Mouse (Mus musculus) CH12.LX (cell line): ENCODE data around the gene Prkar1b. TPM values are rescaled to one million over a fixed set of nuclear protein-coding genes. Genes with fewer than 3 reads are reported as not detected.

Experiments used
- DNase-seq: peaks from one replicate; pipeline ENCODE4 v3.0.0-alpha.2; 2013; ENCODE audit errors: extremely low read depth
- H3K27ac ChIP-seq: 2 replicates; pipeline ENCODE4 v1.5.1; 2012; ENCODE audit warnings: low read depth, mild to moderate bottlenecking, control low read depth, moderate library complexity; ENCODE audit not compliant: insufficient read depth
- H3K27me3 ChIP-seq: replicated peaks from 2 replicates; pipeline ENCODE3; 2012; ENCODE audit warnings: inconsistent platforms
- H3K36me3 ChIP-seq, 2 experiments: replicated peaks in 1 of 2; 2 replicates each; pipeline versions ENCODE3 to v1.6.1; 2012; ENCODE audit warnings: inconsistent platforms in 1 of 2, low read length in 1 of 2, mild to moderate bottlenecking in 1 of 2, mixed read lengths in 1 of 2, moderate library complexity in 1 of 2; ENCODE audit not compliant: control insufficient read depth in 1 of 2, insufficient read depth in 1 of 2
- H3K4me1 ChIP-seq, 2 experiments: 2 replicates each; pipeline ENCODE4 v1.6.1; 2012; ENCODE audit warnings: inconsistent platforms in 1 of 2, moderate library complexity in 1 of 2; ENCODE audit not compliant: insufficient read depth in 2 of 2, control insufficient read depth in 1 of 2
- H3K4me2 ChIP-seq: 2 replicates; pipeline ENCODE4 v1.6.1; 2012; ENCODE audit warnings: low read depth, mild to moderate bottlenecking, control low read depth; ENCODE audit not compliant: poor library complexity, insufficient read depth, severe bottlenecking
- H3K4me3 ChIP-seq, 3 experiments: fragments of 150-350 bp in 1 of 3; sonication (generic) in 1 of 3; replicated peaks in 1 of 3; 2 replicates each; pipeline versions ENCODE3 to v1.5.1; 2011 to 2012; ENCODE audit warnings: low read depth in 2 of 3, low read length in 2 of 3, mild to moderate bottlenecking in 2 of 3, moderate library complexity in 2 of 3, control low read depth in 1 of 3, improper control_type of control experiment in 1 of 3, inconsistent platforms in 1 of 3, mixed read lengths in 1 of 3; ENCODE audit not compliant: poor library complexity in 1 of 3
- H3K79me2 ChIP-seq: replicated peaks from 2 replicates; pipeline ENCODE4 v1.6.1; 2012; ENCODE audit warnings: mild to moderate bottlenecking, moderate library complexity; ENCODE audit not compliant: control insufficient read depth, poor library complexity, insufficient read depth, severe bottlenecking; ENCODE audit errors: extremely low read depth
- H3K9ac ChIP-seq: 2 replicates; pipeline ENCODE4 v1.6.1; 2012; ENCODE audit warnings: low read depth, mild to moderate bottlenecking, control low read depth, moderate library complexity; ENCODE audit not compliant: insufficient read depth
- H3K9me3 ChIP-seq: replicated peaks from 2 replicates; pipeline ENCODE3; 2012; ENCODE audit warnings: low read length, inconsistent platforms, mixed read lengths
- CHD2 ChIP-seq: IDR thresholded peaks from 2 replicates; pipeline ENCODE4 v1.6.1; 2011; ENCODE audit warnings: low read length, improper control_type of control experiment
- EP300 ChIP-seq: IDR thresholded peaks from 2 replicates; pipeline ENCODE4 v1.6.1; 2011; ENCODE audit warnings: low read length, improper control_type of control experiment
- ETS1 ChIP-seq: conservative IDR thresholded peaks from 2 replicates; pipeline ENCODE4 v1.6.1; 2012; ENCODE audit warnings: low read depth, mild to moderate bottlenecking, inconsistent platforms, low read length, improper control_type of control experiment, moderate library complexity
- HCFC1 ChIP-seq: IDR thresholded peaks from 2 replicates; pipeline ENCODE4 v1.6.1; 2012; ENCODE audit warnings: low read depth, mild to moderate bottlenecking, inconsistent platforms, low read length, improper control_type of control experiment
- IRF4 ChIP-seq: IDR thresholded peaks from 2 replicates; pipeline ENCODE4 v1.6.1; 2014; ENCODE audit warnings: low read depth, mild to moderate bottlenecking, inconsistent platforms, low read length, improper control_type of control experiment
- MAX ChIP-seq: IDR thresholded peaks from 2 replicates; pipeline ENCODE4 v1.6.1; 2011; ENCODE audit warnings: low read length, improper control_type of control experiment
- MEF2A ChIP-seq: IDR thresholded peaks from 2 replicates; pipeline ENCODE4 v1.6.1; 2014; ENCODE audit warnings: low read depth, mild to moderate bottlenecking, inconsistent platforms, low read length, improper control_type of control experiment, borderline replicate concordance
- MXI1 ChIP-seq: IDR thresholded peaks from 2 replicates; pipeline ENCODE4 v1.6.1; 2011; ENCODE audit warnings: mild to moderate bottlenecking, low read depth, low read length, improper control_type of control experiment
- NELFE ChIP-seq: IDR thresholded peaks from 2 replicates; pipeline ENCODE4 v1.6.1; 2011; ENCODE audit warnings: low read depth, low read length, improper control_type of control experiment
- NRF1 ChIP-seq: IDR thresholded peaks from 2 replicates; pipeline ENCODE4 v1.6.1; 2014; ENCODE audit warnings: low read depth, mild to moderate bottlenecking, inconsistent platforms, low read length, improper control_type of control experiment, moderate library complexity
- PAX5 ChIP-seq: IDR thresholded peaks from 2 replicates; pipeline ENCODE4 v1.6.1; 2012; ENCODE audit warnings: low read length, inconsistent platforms, mixed read lengths
- RAD21 ChIP-seq: IDR thresholded peaks from 2 replicates; pipeline ENCODE4 v1.6.1; 2011; ENCODE audit warnings: low read depth, mild to moderate bottlenecking, low read length, improper control_type of control experiment, moderate library complexity
- RCOR1 ChIP-seq: conservative IDR thresholded peaks from 2 replicates; pipeline ENCODE4 v1.6.1; 2012; ENCODE audit warnings: low read depth, mild to moderate bottlenecking, inconsistent platforms, low read length, improper control_type of control experiment
- SIN3A ChIP-seq: IDR thresholded peaks from 2 replicates; pipeline ENCODE4 v1.6.1; 2012; ENCODE audit warnings: low read length, improper control_type of control experiment, inconsistent platforms
- SMC3 ChIP-seq: IDR thresholded peaks from 2 replicates; pipeline ENCODE4 v1.6.1; 2011; ENCODE audit warnings: low read depth, low read length, improper control_type of control experiment
- TBP ChIP-seq: conservative IDR thresholded peaks from 2 replicates; pipeline ENCODE4 v1.6.1; 2011; ENCODE audit warnings: low read depth, low read length, improper control_type of control experiment
- TCF12 ChIP-seq: IDR thresholded peaks from 2 replicates; pipeline ENCODE4 v1.6.1; 2014; ENCODE audit warnings: low read depth, mild to moderate bottlenecking, inconsistent platforms, low read length, improper control_type of control experiment
- ZC3H11A ChIP-seq: IDR thresholded peaks from 2 replicates; pipeline ENCODE4 v1.6.1; 2012; ENCODE audit warnings: low read depth, mild to moderate bottlenecking, inconsistent platforms, low read length, improper control_type of control experiment
- ZKSCAN1 ChIP-seq: IDR thresholded peaks from 2 replicates; pipeline ENCODE4 v1.6.1; 2012; ENCODE audit warnings: low read depth, inconsistent platforms, low read length, improper control_type of control experiment, borderline replicate concordance
- ZMIZ1 ChIP-seq: IDR thresholded peaks from 2 replicates; pipeline ENCODE4 v1.6.1; 2012; ENCODE audit warnings: low read depth, mild to moderate bottlenecking, inconsistent platforms, low read length, improper control_type of control experiment
- ZNF384 ChIP-seq: IDR thresholded peaks from 2 replicates; pipeline ENCODE4 v1.6.1; 2012; ENCODE audit warnings: low read depth, low read length, improper control_type of control experiment, inconsistent platforms
- dilution Hi-C: fragments of 300-500 bp; cut with MboI; formaldehyde crosslinking; loops from 2 replicates; pipeline ENCODE4 v1.14.3; 2020; ENCODE audit warnings: low sequenced_read_pairs; ENCODE audit not compliant: extremely low pct_unique_long_range_greater_than_20kb, extremely low pct_ligation_motif_present
- in situ Hi-C: fragments of 300-500 bp; cut with MboI; formaldehyde crosslinking; loops from 3 replicates; pipeline ENCODE4 v1.14.3; 2019; ENCODE audit warnings: low sequenced_read_pairs, low pct_ligation_motif_present, low pct_unique_long_range_greater_than_20kb, mixed read lengths
- polyA plus RNA-seq: library from polyadenylated mRNA; unstranded; fragments of >175 nt; gene quantifications from 2 replicates; pipeline ENCODE4 v1.2.1, GENCODE M21; 2012; ENCODE audit warnings: low read depth; ENCODE audit not compliant: insufficient read length
- total RNA-seq, 2 experiments: library from RNA; depleted of rRNA; stranded (reverse); fragments of 300-350 nt in 1 of 2; fragments of >200 nt in 1 of 2; gene quantifications; 2 replicates each; pipeline ENCODE4 v1.2.3; 2012 to 2014

The Prkar1b gene
- total and polyA plus RNA-seq, 3 experiments = not detected

DNA sequence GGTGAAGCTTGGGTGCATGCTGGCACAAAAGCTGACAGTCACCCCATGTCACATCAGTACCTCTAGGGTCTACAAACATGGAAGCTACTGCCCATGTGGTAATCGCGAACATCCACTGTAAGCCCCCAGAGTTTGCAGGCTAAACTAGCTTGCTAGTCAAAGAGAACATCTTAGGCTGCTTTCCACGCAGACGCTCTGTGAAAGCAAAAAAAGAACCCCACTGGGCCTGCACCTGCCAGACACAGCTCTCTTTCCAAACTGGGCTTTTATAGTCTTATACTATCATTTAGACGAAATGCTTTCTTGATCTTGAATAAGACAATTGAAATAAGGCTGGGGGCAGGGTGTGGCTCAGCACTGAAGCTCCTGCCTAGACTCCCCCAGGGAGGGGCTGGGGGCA lies 88.1 kb downstream of the Prkar1b start:
- Histone ChIP-seq H3K27me3 (no peaks in the 10 kb centered on the region), H3K4me2 (no peak overlapping the region), H3K4me1 (peaks cover 6 to 13% of the 10 kb centered on the region in 2 experiments; a peak in 3 of 4 replicates), H3K79me2 (no peaks in the 10 kb centered on the region), H3K27ac (no peak overlapping the region), H3K36me3 (no peaks in the 10 kb centered on the region), H3K9ac (no peak overlapping the region), H3K9me3 (no peaks in the 10 kb centered on the region), H3K4me3 (no peak overlapping the region)
- DNase-seq = no peak
- in situ Hi-C loops = no loop called here
- dilution Hi-C loops = no loop called here
- no peak for TF ChIP-seq NELFE
- TF ChIP-seq PAX5 = no peak
- TF ChIP-seq EP300 = no peak
- TF ChIP-seq SMC3 = no peak
- TF ChIP-seq TCF12 = no peak
- no peak for TF ChIP-seq NRF1
- TF ChIP-seq ETS1 = no peak
- no peak for TF ChIP-seq ZC3H11A
- TF ChIP-seq HCFC1 = no peak
- TF ChIP-seq MAX = no peak
- no peak for TF ChIP-seq ZNF384
- TF ChIP-seq RAD21 = no peak
- no peak for TF ChIP-seq ZKSCAN1
- TF ChIP-seq RCOR1 = no peak
- TF ChIP-seq MEF2A = no peak
- TF ChIP-seq CHD2 = no peak
- no peak for TF ChIP-seq SIN3A
- TF ChIP-seq TBP = no peak
- TF ChIP-seq IRF4 = no peak
- TF ChIP-seq MXI1 = no peak

- Histone ChIP-seq H3K4me2 (no peak overlapping the region), H3K36me3 (no peaks in the 10 kb centered on the region), H3K4me1 (peaks cover 6 to 13% of the 10 kb centered on the region in 2 experiments; a peak in 3 of 4 replicates), H3K4me3 (no peak overlapping the region), H3K27me3 (no peaks in the 10 kb centered on the region), H3K79me2 (no peaks in the 10 kb centered on the region), H3K9me3 (no peaks in the 10 kb centered on the region), H3K27ac (no peak overlapping the region), H3K9ac (no peak overlapping the region)
- in situ Hi-C loops = no loop called here
- TF ChIP-seq ZMIZ1 = no peak
- peak; percentile 41 for TF ChIP-seq ETS1
- dilution Hi-C loops = no loop called here
- no peak for DNase-seq
Observed at GRCm38 (mm10) chr5:139060460-139061051, 89.2 kb downstream of the Prkar1b start.
